Mouse (Mus musculus) thymus, adult 2 months (tissue): ENCODE results near the gene Zfyve27.

Experiments
- CTCF ChIP-seq: fragments of 200-500 bp; IDR thresholded peaks from 2 replicates; pipeline ENCODE4 v1.5.1; 2012; ENCODE audit warnings: mild to moderate bottlenecking, control low read depth, low read length, moderate library complexity, borderline replicate concordance; ENCODE audit not compliant: control insufficient read depth, poor library complexity, insufficient read depth; ENCODE audit errors: extremely low read depth
- POLR2A ChIP-seq: fragments of 200-500 bp; IDR thresholded peaks from 2 replicates; pipeline ENCODE4 v1.6.1; 2012; ENCODE audit warnings: mild to moderate bottlenecking, low read length, control low read depth, moderate library complexity; ENCODE audit not compliant: control insufficient read depth, poor library complexity, insufficient read depth; ENCODE audit errors: extremely low read depth

DNA sequence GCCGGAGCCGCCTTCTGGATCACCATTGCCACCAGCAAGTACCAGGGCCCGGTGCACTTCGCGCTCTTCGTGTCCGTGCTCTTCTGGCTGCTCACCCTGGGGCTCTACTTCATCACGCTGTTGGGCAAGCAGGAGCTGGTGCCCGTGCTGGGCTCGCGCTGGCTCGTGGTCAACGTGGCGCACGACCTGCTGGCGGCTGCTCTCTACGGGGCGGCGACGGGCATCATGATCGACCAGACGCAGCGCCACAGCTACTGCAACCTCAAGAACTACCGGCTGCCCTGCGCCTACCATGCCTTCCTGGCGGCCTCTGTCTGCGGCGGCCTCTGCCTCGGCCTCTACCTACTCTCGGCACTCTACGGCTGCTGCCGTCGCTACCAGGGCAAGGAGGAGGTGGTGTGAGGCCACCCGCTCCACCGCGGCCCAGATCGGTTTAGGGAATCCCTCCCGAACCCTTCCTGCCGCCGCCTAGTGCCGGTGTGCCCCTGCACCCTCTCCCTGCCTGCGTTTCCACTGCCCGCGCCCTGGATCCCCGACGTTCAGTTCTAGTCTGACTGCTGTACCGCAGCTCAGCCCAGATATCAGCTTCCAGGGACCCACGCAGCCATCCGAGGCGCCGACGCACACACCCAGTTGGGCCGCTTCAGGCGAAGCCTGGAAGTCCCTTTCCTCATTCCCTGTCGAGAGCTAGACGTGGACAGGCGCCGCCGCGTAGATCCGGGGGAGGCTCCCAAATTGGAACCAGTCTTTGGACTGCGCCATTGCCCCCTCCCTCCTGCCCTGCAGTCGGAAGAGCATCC, 15.8 kb upstream of the Zfyve27 start:
- TF ChIP-seq CTCF (no peak), POLR2A (0 out of 2 replicates have a peak, but pooled peaks have one; percentile 14)
